Mouse (Mus musculus) liver, embryonic 14.5 days (tissue): Measurements from ENCODE around the gene Myh2.

Experiments
- CTCF ChIP-seq: IDR thresholded peaks from 2 replicates; pipeline ENCODE4 v1.5.1; 2016; ENCODE audit warnings: antibody characterized with exemption, low read depth, control low read depth
- EP300 ChIP-seq: IDR thresholded peaks from 2 replicates; pipeline ENCODE4 v1.6.1; 2016; ENCODE audit warnings: antibody characterized with exemption, low read depth

GRCm38 (mm10) chr11:67153123-67153522, 17.7 kb upstream of the Myh2 start:
- no peak for TF ChIP-seq CTCF
- TF ChIP-seq EP300, result no peak
